Mouse (Mus musculus) c-Kit-positive CD71-negative TER-119-negative erythroid progenitor cells, embryonic 14.5 days (primary cell): ENCODE measurements around the gene Syn3.

Experiments
- DNase-seq: peaks from one replicate; pipeline ENCODE4 v3.0.0-alpha.2; 2013; ENCODE audit warnings: low read depth

Gene Syn3

DNA sequence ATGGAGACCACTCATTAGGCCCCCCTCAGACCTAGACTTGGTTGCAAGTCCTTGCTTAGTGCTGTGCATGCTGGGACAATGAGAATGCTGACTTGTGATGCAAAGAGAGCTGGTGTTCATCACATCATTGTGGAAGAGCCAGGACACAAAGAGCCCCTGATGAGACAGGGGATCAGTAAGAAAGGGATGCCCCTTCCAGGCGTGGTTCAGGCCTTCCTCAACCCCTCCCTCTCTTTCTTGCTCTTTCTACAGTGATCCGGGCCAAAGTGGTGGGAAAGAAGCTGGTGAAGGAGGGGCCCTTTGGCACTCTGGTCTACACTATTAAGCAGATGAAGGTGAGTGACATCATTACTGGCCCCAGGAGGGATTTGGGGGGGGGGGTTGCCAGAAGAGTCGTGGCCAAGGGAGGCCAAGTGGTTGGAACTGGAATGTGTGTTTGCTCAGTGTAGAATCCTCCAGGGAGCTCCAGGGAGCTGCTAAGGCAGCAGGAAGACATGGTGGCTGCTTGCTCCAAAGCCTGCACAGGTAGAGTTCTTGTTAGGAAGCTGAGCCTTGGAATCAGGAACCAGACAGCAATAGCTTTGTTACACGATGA is 160.5 kb downstream of the Syn3 start:
- DNase-seq, result no peak

DNA sequence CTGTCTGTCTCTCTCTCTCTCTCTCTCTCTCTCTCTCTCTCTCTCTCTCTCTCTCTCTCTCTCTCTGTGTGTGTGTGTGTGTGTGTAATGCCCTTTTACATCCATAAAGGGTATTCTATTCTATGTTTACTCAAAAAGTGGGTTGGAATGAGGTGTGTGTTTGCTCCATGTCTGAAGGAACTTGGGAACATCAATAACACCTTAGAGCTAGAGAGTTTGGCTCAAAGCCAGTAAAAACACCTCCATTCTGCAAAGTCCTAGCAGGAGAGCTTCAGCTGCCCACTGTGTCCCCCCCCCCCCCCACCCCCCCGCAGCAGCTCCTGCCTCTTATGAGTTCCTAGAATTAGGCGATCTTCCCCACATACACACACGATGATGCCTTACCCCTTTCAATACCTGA is 161.5 kb downstream of the Syn3 start:
- no peak for DNase-seq

DNA sequence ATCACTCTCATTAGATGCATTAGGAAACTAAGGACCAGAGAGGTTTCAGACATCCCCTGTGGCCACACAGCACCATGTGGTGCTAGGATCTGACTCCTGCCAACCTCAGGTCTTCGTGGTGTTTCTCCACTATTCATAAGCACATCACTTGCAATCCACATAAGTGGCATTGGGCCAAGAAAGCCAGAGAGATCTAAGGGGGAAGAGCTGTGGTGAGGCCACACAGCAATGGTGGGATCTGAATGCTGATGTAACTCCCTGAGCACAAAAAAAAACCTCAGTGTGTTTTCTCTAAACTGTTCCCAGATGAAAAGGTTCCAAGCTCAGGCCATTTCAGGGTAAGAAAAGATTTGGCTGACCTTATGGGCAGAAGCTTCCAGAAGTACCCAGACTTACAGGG is 162.2 kb downstream of the Syn3 start:
- no peak for DNase-seq

DNA sequence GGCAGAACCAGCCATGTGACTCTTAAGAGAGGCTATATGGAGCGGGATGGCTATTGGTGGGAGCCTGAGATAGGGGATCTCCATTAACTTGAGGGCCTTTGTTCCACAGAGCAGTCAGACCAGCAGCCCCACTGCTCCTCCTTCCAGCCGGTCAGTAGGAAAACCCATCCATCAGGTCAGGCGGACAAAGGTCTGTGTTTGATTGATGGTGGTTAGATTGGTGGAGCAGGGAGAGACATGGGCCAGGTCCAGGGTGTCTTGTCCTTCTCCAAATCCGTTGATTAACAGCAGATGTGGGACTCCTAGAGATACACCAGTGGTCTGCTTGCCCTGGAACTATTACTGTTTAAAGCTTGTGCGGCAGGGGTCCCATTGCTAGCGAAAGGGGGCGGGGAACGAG is 164.1 kb downstream of the Syn3 start:
- no peak for DNase-seq

DNA sequence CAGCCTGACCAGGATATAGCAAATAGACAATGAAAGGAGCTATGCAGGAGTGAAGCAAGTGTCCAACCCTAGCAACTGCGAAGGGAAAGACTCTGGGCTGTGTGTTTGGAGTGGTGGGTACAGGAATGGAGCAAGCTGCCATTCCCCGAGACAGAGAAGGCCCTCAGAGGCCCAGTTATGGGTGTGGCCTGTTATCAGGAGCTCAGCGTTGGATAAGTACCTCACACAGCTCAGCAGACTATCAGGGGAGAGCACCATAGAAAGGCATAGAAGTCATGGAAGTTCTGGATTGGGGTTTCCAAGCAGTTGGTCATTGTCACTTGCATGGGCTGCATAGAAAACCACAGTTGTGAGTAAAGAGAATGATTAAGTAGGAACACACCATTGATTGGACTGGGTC is 165.8 kb downstream of the Syn3 start:
- no peak for DNase-seq

DNA sequence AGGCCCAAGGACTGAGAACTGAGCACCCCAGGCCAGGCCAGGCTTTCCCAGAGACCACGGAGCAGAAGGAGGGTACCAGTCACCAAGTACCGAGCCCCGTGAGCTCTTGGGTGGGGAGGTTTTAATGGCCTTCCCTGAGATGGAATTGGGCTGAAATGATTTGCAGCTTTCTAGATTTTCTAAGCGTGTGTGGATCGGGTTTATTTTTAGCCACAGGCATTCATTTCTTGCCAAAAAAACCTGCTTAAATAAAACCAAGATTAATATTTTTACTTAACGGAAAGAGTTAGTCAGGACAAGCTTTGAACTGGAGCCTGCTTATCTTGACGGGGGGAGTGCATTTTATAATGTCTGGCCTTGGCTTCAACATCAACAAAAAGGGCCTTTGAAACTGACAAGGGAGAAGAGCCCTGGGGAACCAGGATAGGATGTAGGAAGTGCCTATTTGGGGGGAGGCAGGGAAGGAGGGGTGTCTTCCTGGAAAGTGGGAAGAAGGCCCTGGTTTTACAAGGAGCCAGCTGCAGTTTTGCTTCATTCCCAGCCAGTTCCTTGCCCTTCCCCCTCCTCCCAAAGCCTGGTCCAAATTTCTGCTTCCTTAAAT is 166.9 kb downstream of the Syn3 start:
- DNase-seq, result no peak

DNA sequence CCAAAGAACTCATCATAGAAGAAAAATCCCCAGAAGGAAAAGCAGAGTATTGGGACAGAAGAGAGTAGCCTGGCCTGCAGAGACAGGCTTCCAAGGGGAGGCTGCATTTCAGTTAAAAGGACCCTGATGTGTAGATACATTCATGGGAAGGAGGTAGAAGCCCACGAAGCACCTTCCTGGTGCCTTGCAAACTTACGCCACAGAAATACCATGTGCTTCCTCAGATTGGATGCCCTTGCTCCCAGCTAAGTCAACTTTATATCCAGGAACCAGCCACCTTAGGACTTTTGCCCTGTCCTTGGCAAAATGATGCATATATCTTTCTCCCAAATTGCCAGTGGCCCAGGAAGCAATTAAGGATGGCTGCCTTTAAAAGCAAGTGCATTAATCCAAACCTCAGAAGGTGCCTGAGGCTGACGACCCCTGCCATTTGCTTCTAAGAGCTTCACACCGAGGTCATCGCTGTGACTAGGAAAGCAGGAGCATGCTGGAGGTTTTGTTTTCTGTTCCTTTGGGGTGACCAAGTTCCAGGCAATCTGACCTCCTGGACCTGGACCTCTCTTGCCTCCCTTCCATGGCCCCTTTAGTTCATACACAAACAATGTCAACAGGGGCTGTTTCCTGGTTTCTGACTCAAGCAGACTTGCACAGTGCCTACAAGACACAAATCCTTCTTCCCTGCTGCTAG is 167.6 kb downstream of the Syn3 start:
- no peak for DNase-seq

DNA sequence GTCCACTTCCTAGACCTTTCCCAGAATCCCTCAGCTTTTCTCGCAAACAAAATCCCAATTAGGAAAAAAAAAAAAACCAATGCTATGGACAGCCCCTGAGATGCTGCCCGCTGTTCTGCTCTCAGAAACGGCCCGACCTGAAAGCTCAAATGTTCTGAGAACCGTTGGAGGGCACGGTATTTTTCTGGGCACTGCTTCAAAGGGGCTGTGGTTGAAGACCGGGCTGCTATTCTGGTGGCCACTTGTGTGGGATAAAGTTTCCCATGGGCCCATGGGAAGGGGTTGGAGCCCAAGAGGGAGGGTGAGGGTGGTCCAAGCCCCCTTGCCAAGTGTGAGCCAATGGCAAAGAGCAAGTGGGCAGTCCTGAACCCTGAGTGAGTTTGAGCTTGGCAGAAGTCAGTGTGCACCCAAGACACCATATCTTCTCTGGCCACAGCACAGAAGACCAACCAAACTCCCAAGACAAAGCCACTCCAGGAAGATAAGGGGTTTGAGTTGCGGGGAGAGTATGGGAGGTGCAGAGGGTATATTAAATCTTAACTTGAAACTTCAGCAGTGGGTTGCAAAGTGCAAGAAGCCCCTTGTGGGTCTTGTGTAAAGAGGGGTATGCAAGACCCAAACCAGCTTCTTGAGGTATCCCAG is 169.3 kb downstream of the Syn3 start:
- no peak for DNase-seq

DNA sequence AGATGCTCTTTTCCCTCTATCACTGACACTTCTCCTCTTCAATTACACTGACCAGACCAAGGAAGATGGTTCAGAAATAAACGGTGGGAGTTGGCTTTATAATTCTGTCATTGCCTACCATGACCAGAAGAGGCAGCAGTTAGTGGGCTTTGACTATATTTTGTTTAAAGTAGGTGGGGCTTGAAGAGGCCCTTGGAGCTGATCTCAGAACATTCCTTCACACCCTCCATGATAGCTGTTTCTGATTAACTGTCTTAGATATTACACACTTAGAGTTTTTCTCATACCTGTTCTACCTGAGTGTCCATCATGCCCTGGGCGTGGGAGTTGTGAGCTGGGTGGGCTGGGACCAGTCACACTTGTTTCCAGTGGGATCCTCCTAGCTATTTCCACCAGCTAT is 170.0 kb downstream of the Syn3 start:
- no peak for DNase-seq

DNA sequence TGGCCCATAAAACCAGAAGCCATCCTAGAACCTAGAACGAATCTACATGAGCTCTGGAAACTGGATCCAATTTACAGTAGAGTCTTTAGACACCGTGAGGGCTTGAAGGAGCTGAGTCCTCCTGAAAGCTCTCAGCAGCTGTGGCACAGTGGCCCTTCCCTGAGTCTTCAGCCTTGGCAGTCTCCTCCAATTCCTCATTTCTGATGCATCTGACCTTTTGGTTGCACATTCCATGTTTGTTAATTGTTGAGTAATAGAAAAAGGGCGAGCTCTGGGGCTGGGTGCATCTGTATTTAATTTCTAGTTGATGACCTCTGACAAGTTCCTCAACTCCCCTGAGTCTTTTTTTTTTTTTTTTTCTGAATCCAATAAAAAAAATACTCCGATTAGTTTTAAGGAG is 170.6 kb downstream of the Syn3 start:
- DNase-seq, result no peak

DNA sequence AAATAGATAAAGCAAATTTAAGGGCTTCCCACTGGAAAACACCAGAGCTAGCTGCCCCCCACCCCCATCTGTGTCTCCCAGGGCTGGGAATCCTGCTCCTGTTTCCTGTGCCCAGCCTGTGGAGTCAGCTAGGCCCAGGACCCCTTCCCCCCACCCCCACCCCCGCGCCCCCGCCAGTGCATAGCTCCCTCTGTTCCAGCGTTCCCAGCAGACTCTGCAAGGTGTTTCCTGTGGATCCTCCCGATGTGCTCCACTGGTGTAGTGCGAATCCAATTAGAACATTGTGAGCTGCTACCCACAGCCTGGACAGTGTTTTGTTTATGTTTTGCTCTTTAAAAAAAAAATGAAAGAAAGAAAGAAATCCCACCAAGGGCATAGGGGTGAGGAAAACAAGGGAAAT is 173.4 kb downstream of the Syn3 start:
- no peak for DNase-seq

DNA sequence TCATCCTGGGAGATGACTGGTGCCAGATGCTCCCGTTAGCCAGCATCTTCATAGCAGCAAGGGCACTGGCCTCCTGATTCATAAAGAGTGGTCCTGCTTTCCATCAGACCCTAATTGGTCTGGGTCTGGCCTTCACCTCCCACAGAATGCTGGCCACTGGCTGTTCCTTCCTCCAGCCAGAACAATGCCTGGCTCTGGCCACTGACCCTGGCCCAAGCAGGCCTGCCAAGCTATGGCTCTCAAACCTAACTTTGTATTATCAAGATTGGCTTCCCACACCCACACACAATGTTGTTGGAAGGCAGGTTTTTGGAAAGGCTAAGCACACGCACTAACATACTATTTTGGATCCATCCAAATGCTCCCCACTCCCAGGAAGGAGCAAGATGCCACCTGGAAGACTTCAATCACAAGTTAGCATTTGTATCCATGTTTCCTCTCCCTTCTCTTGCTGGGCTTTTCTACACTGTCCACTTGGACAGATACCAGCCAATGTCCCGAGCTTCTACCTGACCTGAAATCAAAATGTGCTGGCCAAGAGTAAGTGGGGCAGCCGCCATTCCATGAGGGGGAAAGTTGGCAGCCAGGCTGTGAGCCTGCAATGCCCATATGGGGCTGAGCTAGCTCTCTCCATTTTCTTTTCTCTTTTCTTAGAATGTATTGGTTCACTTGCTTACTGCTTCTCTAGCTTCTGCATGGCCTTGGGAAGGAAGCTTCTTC is 175.3 kb downstream of the Syn3 start:
- DNase-seq, result no peak

DNA sequence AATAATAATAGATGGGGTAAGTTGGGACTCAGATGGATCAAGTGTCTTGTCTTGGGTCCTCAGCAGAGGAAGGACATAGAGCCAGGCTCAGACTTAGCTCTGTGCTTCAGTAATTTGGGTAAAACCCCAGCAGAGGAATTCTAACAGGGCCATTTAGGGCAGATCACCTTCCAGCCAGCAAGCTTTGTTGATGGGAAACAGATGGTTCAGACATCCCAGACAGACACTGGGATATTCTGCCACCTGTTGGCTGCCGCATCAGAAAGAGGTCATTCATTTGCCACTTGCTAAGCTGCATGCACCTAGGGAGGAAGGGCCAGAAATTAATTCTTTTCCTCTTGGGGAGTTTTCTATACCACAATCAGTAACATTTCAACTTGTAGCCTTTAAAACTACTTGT is 176.7 kb downstream of the Syn3 start:
- no peak for DNase-seq

DNA sequence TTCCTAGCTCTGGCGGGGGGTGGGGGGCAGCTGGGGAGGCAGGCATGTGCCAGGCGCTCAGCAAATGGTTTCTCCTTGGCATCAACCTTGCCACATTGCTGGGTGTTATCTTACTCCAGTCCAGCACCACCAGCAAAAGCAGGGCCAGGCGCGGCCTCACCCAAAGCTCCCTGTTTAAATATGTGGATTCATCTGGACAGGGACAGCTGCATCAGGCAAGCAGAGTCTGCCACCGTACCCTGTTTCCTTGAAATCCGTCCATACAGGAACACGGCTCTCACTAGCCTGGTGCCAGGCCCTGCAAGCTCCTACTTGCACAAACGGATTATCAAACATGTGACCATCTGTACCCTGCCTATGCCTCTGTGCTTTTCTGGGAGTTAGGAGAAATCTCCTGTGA is 177.5 kb downstream of the Syn3 start:
- DNase-seq, result no peak

DNA sequence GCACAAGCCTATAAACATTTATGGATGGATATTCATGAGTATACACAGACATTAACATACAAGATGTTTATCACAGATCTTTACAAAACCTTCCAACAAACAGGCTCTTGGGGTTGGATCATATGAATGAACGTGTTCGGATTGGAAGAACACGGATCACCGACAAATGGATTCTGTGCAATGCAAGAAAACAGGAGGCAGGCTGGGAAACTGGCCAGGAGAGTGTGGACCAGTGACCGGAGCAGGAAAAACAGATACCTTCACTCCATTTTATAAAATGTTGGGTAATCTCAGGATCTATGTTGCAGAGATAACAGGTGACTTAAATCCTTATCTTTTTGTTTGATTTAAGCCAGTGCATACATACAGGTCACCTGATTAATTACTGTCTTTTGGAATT is 178.5 kb downstream of the Syn3 start:
- DNase-seq, result no peak

DNA sequence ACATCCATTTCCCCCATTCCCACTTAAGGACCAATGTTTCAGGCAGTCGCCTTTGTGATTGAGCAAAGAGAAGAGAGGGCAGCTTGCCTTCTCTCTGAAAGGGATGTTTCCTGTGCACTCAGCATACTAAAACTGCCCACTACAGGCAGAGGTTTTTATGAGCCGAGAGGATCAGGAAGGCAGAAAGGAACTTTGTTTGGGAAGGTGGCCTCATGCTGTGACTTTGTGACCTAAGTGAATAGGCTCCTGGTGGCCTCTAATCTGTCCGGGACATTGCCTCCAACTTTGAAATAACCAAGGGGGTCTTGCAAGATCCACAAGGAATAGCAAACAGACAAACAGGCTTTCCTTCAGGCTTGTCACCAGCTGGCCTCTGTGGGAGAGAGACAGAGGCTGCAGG is 179.2 kb downstream of the Syn3 start:
- no peak for DNase-seq

DNA sequence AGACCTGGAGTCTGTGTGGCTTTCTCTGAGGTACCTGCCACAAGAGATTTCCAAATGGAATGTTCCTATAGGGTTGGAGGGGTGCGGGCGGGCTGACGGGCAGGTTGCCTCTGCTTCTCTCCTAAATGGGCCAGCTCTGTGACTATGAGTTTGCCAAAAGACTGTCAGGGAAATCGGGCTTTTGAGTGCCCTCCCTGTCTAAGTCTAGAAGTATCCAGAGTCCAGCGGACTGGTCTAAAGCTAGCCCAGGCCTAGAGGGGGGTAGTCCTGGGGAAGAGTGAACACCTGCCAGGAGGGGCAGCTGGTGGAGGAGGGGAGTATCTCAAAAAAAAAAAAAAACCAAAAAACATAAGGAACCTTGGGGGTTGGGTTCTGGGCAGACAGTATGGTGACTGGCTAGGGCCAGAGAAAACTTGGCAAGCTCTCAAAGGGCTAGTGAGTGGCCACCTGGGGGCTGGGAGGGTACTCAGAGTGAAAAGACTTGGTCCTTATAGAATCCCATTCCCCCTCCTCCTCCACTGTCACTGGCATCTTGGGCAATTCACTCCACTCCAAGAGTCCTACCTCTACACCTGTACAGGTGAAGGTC is 180.1 kb downstream of the Syn3 start:
- DNase-seq, result no peak

DNA sequence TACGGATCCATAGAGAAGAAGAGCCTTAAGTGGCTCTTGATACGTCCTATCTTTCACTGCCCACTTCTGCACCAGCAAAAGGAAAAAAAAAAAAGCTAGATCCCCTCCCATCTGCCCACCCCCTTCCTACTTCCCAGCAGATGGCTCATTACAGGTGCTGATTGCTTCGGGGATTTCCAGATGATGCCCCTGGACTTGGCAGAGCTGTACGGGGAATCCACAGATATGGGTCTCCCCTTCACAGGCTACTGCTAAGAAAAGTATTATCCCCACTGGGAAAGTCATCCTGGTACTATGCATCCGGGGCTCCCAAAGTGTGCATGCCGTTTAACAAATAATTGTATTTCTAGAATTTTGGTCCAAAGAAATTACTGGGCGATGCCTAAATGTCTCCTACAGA is 181.1 kb downstream of the Syn3 start:
- no peak for DNase-seq

DNA sequence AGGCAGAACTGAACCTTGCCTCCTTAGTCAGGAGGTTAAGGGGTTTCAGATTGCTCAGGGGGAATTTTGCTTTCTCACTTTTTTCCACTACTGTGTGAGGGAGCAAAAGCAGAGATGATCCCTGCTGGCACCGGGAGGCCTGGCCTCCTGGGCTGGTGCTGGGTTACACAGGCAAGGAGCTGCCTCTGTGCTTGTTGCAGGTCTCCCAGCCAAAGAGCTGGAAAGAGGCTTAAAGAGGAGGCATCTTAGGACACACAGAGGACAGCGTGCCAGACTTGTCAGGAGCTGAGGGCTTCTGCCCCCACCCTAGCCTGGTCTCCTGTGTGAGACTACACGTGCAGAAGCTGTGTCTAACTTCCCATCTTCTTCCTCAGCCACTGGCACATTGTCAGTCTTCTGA is 183.2 kb downstream of the Syn3 start:
- DNase-seq, result no peak

DNA sequence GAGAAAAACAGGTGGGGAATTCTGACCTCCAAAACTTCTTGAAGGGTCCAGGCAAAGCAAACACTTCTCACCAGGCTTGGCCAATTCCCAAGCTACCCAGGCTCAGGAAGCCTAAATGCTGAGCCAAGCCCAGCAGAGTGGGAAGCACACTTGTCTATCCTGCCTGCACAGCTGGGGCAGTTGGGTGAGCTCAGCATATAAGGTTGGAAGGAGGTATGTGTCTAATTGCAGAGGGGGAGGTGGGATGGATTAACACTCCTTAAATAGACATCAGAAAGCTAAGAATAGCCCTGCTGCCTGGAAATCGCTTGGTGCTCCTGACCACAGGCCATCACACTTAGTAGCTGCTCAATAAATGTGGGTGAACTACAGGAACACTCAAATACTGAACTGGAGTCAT is 185.2 kb downstream of the Syn3 start:
- DNase-seq, result no peak

DNA sequence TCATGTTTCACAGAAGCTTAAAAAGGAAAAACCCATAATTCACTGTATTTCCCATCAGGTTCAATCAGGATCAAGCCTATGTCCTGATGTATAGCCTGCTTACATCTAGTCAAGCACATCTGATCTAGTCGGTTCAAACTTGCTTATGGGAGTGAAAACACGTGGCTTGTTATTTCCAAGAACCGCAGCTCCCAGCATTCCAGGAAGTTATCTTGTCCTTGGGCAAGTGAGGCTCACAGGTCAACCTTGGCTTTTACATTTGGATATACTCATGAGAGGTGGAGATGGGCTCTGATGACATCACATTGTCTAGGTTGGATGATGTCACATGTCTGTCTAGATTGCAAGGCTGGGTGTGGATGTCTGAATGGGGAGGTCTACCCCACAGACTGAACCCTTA is 185.7 kb downstream of the Syn3 start:
- DNase-seq, result no peak

DNA sequence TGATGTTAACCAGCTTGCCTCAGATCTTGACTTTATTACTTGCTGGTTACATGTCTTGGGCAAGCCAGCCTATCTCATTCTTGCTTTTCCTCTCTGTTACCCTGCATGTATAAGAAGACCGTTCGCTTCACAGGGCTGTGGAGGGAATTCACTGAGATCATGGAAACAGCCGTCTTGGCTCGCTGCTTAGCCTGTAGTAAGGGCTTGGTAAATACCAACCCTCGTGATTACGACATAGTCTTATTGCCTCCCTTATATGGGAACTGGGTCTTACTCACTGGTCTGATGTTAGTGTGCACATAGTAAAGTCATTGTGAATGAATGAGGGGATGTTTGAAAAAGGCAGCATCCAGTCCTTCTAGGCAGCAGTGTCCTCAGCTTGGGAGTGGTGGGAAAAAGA is 188.2 kb downstream of the Syn3 start:
- no peak for DNase-seq
